Mouse (Mus musculus): ENCODE results near the gene 2010111I01Rik.

DNA sequence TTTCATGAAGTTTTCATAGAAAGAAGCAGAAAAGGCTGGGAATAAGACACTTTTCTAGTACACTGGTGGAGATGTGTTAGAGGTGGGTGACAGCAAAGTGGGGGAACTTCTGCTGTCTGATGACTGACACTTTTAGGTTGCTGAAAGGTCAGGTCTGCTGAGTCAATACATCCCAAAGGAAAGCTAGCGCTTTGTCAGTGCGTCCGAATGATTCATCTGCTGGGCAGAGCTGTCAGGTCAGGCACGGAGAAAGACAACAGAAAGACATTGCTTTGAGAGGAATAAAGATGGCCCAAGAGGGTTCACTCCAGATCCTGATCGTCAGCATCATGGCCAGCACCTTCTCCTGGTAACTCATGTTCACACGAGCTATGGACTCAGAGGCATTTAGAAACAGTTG lies 128.9 kb downstream of the 2010111I01Rik start:
- no peak for TF ChIP-seq CTCF (IDR thresholded peaks at IDR 0.05; ENCODE audit: low read depth, low read length)
- TF ChIP-seq POLR2A (IDR thresholded peaks at IDR 0.05; ENCODE audit: insufficient read depth, low read length), result no peak
- TF ChIP-seq EP300 (IDR thresholded peaks at IDR 0.05; ENCODE audit: insufficient read depth, low read depth, low read length), result no peak
